Mouse (Mus musculus) bone marrow, adult 2 months (tissue): Measurements from ENCODE around the gene Tango2.

Experiments used
- CTCF ChIP-seq: fragments of 200-500 bp; IDR thresholded peaks from 2 replicates; pipeline ENCODE4 v1.5.1; 2011; ENCODE audit warnings: low read length, control low read depth; ENCODE audit not compliant: control insufficient read depth, insufficient read depth
- POLR2A ChIP-seq: fragments of 200-500 bp; IDR thresholded peaks from 2 replicates; pipeline ENCODE4 v1.6.1; 2011; ENCODE audit warnings: low read depth, mild to moderate bottlenecking, control low read depth, low read length, borderline replicate concordance; ENCODE audit not compliant: control insufficient read depth

- TF ChIP-seq CTCF (no peak), POLR2A (no peak)
Observed at GRCm38 (mm10) chr16:18288581-18289061, 59.3 kb downstream of the Tango2 start.
